Mouse (Mus musculus): ENCODE results near the gene Slc48a1. TPM values are rescaled to one million over a fixed set of nuclear protein-coding genes. Genes with fewer than 3 reads are reported as not detected.
A peak's percentile ranks its signal among the peaks of the same experiment; 100 is the strongest.

Gene Slc48a1
- polyA plus RNA-seq, 1 experiment from 2014 or later, result 36.7 TPM

GRCm38 (mm10) chr15:97784092-97784559, 5.8 kb downstream of the Slc48a1 start:
- H3K27ac ChIP-seq (replicated peaks), result peak overlapping the region; percentile 40
- H3K4me3 ChIP-seq (ENCODE audit: low read depth, low read length), result peak overlapping the region; percentile 75
- no peak for TF ChIP-seq EP300 (optimal IDR thresholded peaks at IDR 0.05)
- peak; percentile 87 for TF ChIP-seq CTCF (IDR thresholded peaks at IDR 0.05; ENCODE audit: low read depth)
- H3K9me3 ChIP-seq (ENCODE audit: control insufficient read depth, low read length), result no peaks in the 10 kb centered on the region
- peak; percentile 87 for ATAC-seq (ENCODE audit: low FRiP score, low TSS enrichment)
- peaks cover 5% of the 10 kb centered on the region; the same call in 1 of the 2 replicates for H3K4me1 ChIP-seq (replicated peaks; ENCODE audit: control insufficient read depth, insufficient read depth)
- peak; percentile 94 for DNase-seq (ENCODE audit: low spot score)
- no peaks in the 10 kb centered on the region for H3K36me3 ChIP-seq (ENCODE audit: control insufficient read depth, insufficient read depth, low read length)
- WGBS, result 2% methylated on average over 36 of the region's 39 CpGs
- H3K27me3 ChIP-seq (ENCODE audit: control insufficient read depth, insufficient read depth, low read length), result no peaks in the 10 kb centered on the region
- H3K9ac ChIP-seq (ENCODE audit: low read length), result peak overlapping the region; percentile 86
- peak overlapping the region; percentile 86 for H3K4me2 ChIP-seq (replicated peaks; ENCODE audit: low read depth)

DNA sequence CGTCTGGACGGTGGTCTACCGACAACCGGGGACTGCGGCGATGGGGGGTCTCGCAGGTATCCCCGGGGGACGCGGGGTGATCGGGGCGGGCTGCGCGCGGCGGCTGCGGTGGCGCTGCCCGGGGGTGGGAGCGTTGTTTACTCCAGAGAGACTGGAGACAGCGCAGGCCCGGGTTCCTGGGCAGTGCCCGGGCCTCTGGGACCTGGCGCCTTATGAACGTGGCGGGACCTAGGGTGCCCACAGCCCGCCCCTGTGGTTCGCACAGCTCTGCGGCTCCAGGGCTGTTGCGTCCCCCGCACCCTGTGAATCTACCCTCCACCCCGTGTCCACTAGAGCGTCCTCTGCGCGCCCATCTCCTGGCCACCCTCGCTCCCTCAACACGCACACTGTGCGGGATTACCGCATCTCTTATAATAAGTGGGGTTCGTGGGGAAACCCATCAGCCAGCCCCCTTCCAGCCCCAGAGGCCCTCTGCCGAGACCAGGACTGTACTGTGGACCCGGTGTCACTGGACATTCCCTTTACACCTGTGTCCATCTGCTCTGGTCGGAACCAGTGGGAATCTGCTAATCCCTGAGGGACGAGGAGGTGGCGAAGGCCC, 6.3 kb downstream of the Slc48a1 start:
- no peaks in the 10 kb centered on the region for H3K9me3 ChIP-seq (ENCODE audit: control insufficient read depth, low read length)
- peak overlapping the region; percentile 86 for H3K9ac ChIP-seq (ENCODE audit: low read length)
- 6% methylated on average over 45 of the region's 45 CpGs for WGBS
- no peak for TF ChIP-seq EP300 (optimal IDR thresholded peaks at IDR 0.05)
- no peak for TF ChIP-seq CTCF (IDR thresholded peaks at IDR 0.05; ENCODE audit: low read depth)
- H3K4me3 ChIP-seq (ENCODE audit: low read depth, low read length), result peak overlapping the region; percentile 75
- ATAC-seq (ENCODE audit: low FRiP score, low TSS enrichment), result peak; percentile 62
- H3K27me3 ChIP-seq (ENCODE audit: control insufficient read depth, insufficient read depth, low read length), result no peaks in the 10 kb centered on the region
- peak overlapping the region; percentile 40 for H3K27ac ChIP-seq (replicated peaks)
- no peaks in the 10 kb centered on the region for H3K36me3 ChIP-seq (ENCODE audit: control insufficient read depth, insufficient read depth, low read length)
- H3K4me1 ChIP-seq (replicated peaks; ENCODE audit: control insufficient read depth, insufficient read depth), result peaks cover 5% of the 10 kb centered on the region; the same call in 1 of the 2 replicates
- peak overlapping the region; percentile 86 for H3K4me2 ChIP-seq (replicated peaks; ENCODE audit: low read depth)
- DNase-seq (ENCODE audit: low spot score), result no peak

DNA sequence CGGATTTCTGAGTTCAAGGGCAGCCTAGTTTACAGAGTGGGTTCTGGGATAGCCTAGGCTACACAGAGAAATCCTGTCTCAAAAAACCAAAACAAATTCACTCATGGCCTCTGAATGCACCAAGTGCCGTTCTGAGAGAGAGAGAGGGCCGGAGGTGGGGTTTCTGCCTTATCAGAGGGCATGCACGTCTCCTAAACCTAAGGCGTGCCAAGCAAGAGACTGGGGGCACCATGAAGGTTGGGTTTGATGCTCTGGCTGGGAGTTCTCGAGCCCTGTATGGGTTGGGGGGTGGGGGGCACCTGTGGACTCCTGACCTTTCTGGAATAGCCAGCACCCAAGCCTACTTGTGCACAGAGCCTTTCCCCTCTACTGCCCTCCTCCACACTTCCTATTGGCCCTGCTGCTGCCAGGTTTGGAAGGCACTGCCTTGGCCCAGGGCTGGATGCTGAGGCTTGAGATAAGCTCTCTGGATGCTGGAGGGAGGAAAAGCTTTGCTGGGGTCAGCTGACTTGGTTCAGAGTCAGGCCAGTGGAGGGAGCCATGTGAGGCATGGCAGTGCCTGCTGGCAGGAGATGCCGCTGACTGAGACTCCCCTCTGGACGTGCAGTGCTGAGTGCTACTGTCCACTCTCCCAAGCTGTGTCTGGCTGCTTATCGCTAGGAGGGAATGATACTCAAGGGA, 7.6 kb downstream of the Slc48a1 start:
- Histone ChIP-seq H3K9ac (ENCODE audit: low read length) (no peak overlapping the region), H3K36me3 (ENCODE audit: control insufficient read depth, insufficient read depth, low read length) (peaks cover 3% of the 10 kb centered on the region; the same call in 1 of the 2 replicates), H3K4me2 (replicated peaks; ENCODE audit: low read depth) (no peak overlapping the region), H3K4me1 (replicated peaks; ENCODE audit: control insufficient read depth, insufficient read depth) (peaks cover 5% of the 10 kb centered on the region; the same call in 1 of the 2 replicates), H3K4me3 (ENCODE audit: low read depth, low read length) (no peak overlapping the region), H3K27me3 (ENCODE audit: control insufficient read depth, insufficient read depth, low read length) (no peaks in the 10 kb centered on the region), H3K27ac (replicated peaks) (no peak overlapping the region), H3K9me3 (ENCODE audit: control insufficient read depth, low read length) (no peaks in the 10 kb centered on the region)
- 81% methylated on average over 9 of the region's 9 CpGs for WGBS
- ATAC-seq (ENCODE audit: low FRiP score, low TSS enrichment), result no peak
- TF ChIP-seq EP300 (optimal IDR thresholded peaks at IDR 0.05) (no peak), CTCF (IDR thresholded peaks at IDR 0.05; ENCODE audit: low read depth) (peak; percentile 32; the same call in 1 of the 2 replicates)
- DNase-seq (ENCODE audit: low spot score), result no peak

GRCm38 (mm10) chr15:97786412-97787112, 8.2 kb downstream of the Slc48a1 start:
- H3K27me3 ChIP-seq (ENCODE audit: control insufficient read depth, insufficient read depth, low read length), result no peaks in the 10 kb centered on the region
- DNase-seq (ENCODE audit: low spot score), result no peak

DNA sequence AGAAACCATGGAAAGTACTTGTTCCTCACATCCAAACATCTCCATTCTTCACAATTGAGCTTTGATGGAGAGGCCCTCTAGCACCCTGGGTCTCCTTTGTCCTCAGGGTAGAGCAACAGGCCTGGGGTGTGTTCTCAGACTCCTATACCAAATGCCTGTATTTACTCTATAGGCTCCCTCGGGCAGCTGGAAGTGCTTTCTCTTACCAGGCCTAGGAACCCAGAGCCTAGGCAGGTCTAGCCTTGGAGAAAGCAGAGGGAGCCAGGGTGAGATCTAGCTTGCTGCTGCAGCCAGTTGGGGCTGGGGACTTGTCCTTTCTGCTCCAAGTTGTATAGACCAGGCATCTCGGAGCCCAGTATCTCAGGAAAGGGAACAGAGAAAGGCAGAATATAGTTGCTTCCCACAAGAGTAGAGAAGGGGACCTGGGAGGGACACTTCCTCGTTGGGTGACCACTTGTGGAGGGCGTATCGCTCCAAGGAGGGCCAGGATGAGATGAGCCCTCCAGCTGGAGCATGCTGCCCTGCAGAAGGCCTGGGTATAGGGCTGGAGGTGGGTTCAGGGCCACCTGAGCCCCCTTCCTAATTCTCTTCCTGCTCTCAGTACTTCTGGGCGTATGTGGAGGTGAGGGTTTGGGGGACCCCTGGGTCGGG, 9.0 kb downstream of the Slc48a1 start:
- H3K36me3 ChIP-seq (ENCODE audit: control insufficient read depth, insufficient read depth, low read length), result peaks cover 6% of the 10 kb centered on the region; the same call in 1 of the 2 replicates
- no peak overlapping the region for H3K9ac ChIP-seq (ENCODE audit: low read length)
- no peak for TF ChIP-seq EP300 (optimal IDR thresholded peaks at IDR 0.05)
- no peak for TF ChIP-seq CTCF (IDR thresholded peaks at IDR 0.05; ENCODE audit: low read depth)
- H3K27me3 ChIP-seq (ENCODE audit: control insufficient read depth, insufficient read depth, low read length), result no peaks in the 10 kb centered on the region
- H3K9me3 ChIP-seq (ENCODE audit: control insufficient read depth, low read length), result no peaks in the 10 kb centered on the region
- H3K4me2 ChIP-seq (replicated peaks; ENCODE audit: low read depth), result no peak overlapping the region
- DNase-seq (ENCODE audit: low spot score) (no peak), ATAC-seq (ENCODE audit: low FRiP score, low TSS enrichment) (no peak)
- H3K4me3 ChIP-seq (ENCODE audit: low read depth, low read length), result no peak overlapping the region
- peaks cover 5% of the 10 kb centered on the region; the same call in 1 of the 2 replicates for H3K4me1 ChIP-seq (replicated peaks; ENCODE audit: control insufficient read depth, insufficient read depth)
- H3K27ac ChIP-seq (replicated peaks), result no peak overlapping the region
- WGBS, result 81% methylated on average over 7 of the region's 7 CpGs

More at GRCm38 (mm10) chr15:97786412-97787112, 8.2 kb downstream of the Slc48a1 start:
- no peak for ATAC-seq (ENCODE audit: low FRiP score, low TSS enrichment)
- H3K36me3 ChIP-seq (ENCODE audit: control insufficient read depth, insufficient read depth, low read length), result peaks cover 6% of the 10 kb centered on the region; the same call in 1 of the 2 replicates
- no peak overlapping the region for H3K9ac ChIP-seq (ENCODE audit: low read length)
- H3K4me3 ChIP-seq (ENCODE audit: low read depth, low read length), result no peak overlapping the region
- peaks cover 5% of the 10 kb centered on the region; the same call in 1 of the 2 replicates for H3K4me1 ChIP-seq (replicated peaks; ENCODE audit: control insufficient read depth, insufficient read depth)
- no peaks in the 10 kb centered on the region for H3K9me3 ChIP-seq (ENCODE audit: control insufficient read depth, low read length)
- no peak overlapping the region for H3K4me2 ChIP-seq (replicated peaks; ENCODE audit: low read depth)
- WGBS, result 60% methylated on average over 10 of the region's 10 CpGs
- no peak overlapping the region for H3K27ac ChIP-seq (replicated peaks)
- no peak for TF ChIP-seq EP300 (optimal IDR thresholded peaks at IDR 0.05)
- no peak for TF ChIP-seq CTCF (IDR thresholded peaks at IDR 0.05; ENCODE audit: low read depth)
